Mouse (Mus musculus): ENCODE data around the gene Ppp4c. TPM values are rescaled to one million over a fixed set of nuclear protein-coding genes. Genes with fewer than 3 reads are reported as not detected.

Gene Ppp4c
- total RNA-seq, 2 experiments from 2014 or later, result 139 to 196 TPM

- ATAC-seq (ENCODE audit: poor library complexity, severe bottlenecking), result no peak
Observed at GRCm38 (mm10) chr7:126759672-126760390, 32.5 kb downstream of the Ppp4c start.

GRCm38 (mm10) chr7:126759050-126759671 lies 33.1 kb downstream of the Ppp4c start, which contains the start of gene Mapk3:
Gene Mapk3 (plus strand): TSS chr7:126759601.
- peak; percentile 88 for ATAC-seq (ENCODE audit: poor library complexity, severe bottlenecking)

DNA sequence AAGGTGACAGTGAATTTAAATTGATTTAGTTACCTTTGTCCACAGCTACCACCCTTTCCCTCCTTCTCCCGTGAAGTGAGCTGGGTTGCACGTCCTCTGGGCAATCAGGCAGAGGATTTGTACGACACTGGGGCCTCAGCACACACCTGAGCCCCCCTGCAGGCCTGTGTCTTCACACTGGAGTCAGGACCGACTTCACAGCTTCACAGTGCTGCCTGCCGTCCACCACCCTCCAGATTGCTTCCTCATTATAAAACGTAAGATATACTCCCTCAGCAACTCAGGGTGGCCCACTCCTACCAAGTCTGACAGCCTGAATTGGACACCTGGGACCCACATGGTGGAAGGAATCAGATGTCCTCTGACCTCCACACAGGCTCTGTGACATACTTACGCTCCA lies 33.8 kb downstream of the Ppp4c start:
- no peak for ATAC-seq (ENCODE audit: poor library complexity, severe bottlenecking)

- peak; percentile 67 for ATAC-seq (ENCODE audit: poor library complexity, severe bottlenecking)
Observed at GRCm38 (mm10) chr7:126754866-126755265, 37.4 kb downstream of the Ppp4c start.

- no peak for ATAC-seq (ENCODE audit: poor library complexity, severe bottlenecking)
Observed at GRCm38 (mm10) chr7:126749582-126750343, 42.5 kb downstream of the Ppp4c start.

DNA sequence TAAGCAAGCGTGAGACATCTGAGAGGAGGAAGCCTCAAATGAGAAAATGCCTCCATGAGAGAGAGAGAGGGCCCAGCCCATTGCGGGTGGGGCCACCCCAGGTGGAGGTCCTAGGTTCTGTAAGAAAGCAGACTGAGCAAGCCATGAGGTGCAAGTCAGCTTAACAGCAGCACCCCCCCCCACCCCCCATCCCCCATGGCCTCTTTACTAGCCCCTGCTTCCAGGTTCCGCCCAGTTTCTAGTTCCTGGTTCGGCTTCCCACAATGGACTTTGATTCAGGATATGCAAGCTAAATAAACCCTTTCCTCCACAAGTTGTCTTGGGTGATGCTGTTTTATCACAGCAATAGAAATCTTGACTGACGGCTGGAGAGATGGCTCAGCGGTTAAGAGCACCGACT lies 43.5 kb downstream of the Ppp4c start:
- no peak for ATAC-seq (ENCODE audit: poor library complexity, severe bottlenecking)

- ATAC-seq (ENCODE audit: poor library complexity, severe bottlenecking), result peak; percentile 84
Observed at GRCm38 (mm10) chr7:126746798-126747197, 45.5 kb downstream of the Ppp4c start.

GRCm38 (mm10) chr7:126746066-126746465 lies 46.2 kb downstream of the Ppp4c start:
- ATAC-seq (ENCODE audit: poor library complexity, severe bottlenecking), result peak; percentile 90

GRCm38 (mm10) chr7:126741964-126742482 lies 50.3 kb downstream of the Ppp4c start:
- ATAC-seq (ENCODE audit: poor library complexity, severe bottlenecking), result no peak

GRCm38 (mm10) chr7:126741452-126741851 lies 50.8 kb downstream of the Ppp4c start:
- no peak for ATAC-seq (ENCODE audit: poor library complexity, severe bottlenecking)

- no peak for ATAC-seq (ENCODE audit: poor library complexity, severe bottlenecking)
Observed at GRCm38 (mm10) chr7:126740977-126741376, 51.3 kb downstream of the Ppp4c start.

GRCm38 (mm10) chr7:126740132-126740735 lies 52.1 kb downstream of the Ppp4c start:
- ATAC-seq (ENCODE audit: poor library complexity, severe bottlenecking), result no peak

- no peak for ATAC-seq (ENCODE audit: poor library complexity, severe bottlenecking)
Observed at GRCm38 (mm10) chr7:126739551-126739950, 52.7 kb downstream of the Ppp4c start.

GRCm38 (mm10) chr7:126736122-126736521 lies 56.2 kb downstream of the Ppp4c start:
- ATAC-seq (ENCODE audit: poor library complexity, severe bottlenecking), result peak; percentile 78

Other genes with a start within 250 kb of the Ppp4c start
Only the 30 nearest of the 33 such genes appear.
- gene Eif3c, start 226.1 kb downstream of the Ppp4c start, total RNA-seq (2015), result 110 and 121 TPM in 2 replicates
- 131 and 143 TPM in 2 replicates for gene Eif3c, start 226.1 kb downstream of the Ppp4c start, total RNA-seq (2017)
- 27.6 and 30.3 TPM in 2 replicates for gene Apobr, start 207.6 kb downstream of the Ppp4c start, total RNA-seq (2015)
- gene Apobr, start 207.6 kb downstream of the Ppp4c start, total RNA-seq (2017), result 98.7 and 99.5 TPM in 2 replicates
- gene Cln3, start 206.7 kb downstream of the Ppp4c start, total RNA-seq (2015), result 106 and 118 TPM in 2 replicates
- gene Cln3, start 206.7 kb downstream of the Ppp4c start, total RNA-seq (2017), result 59.5 and 77.8 TPM in 2 replicates
- gene Il27, start 197.6 kb downstream of the Ppp4c start, total RNA-seq (2015), result 2.5 and 2.9 TPM in 2 replicates
- 3.0 and 4.8 TPM in 2 replicates for gene Il27, start 197.6 kb downstream of the Ppp4c start, total RNA-seq (2017)
- 54.7 and 61.4 TPM in 2 replicates for gene Nupr1, start 161.6 kb downstream of the Ppp4c start, total RNA-seq (2015)
- gene Nupr1, start 161.6 kb downstream of the Ppp4c start, total RNA-seq (2017), result 108 and 126 TPM in 2 replicates
- 42.1 and 55.6 TPM in 2 replicates for gene Sgf29, start 143.2 kb downstream of the Ppp4c start, total RNA-seq (2015)
- gene Sgf29, start 143.2 kb downstream of the Ppp4c start, total RNA-seq (2017), result 27.3 and 35.5 TPM in 2 replicates
- 4.8 and 6.6 TPM in 2 replicates for gene Sult1a1, start 116.1 kb downstream of the Ppp4c start, total RNA-seq (2015)
- 6.6 and 6.9 TPM in 2 replicates for gene Sult1a1, start 116.1 kb downstream of the Ppp4c start, total RNA-seq (2017)
- gene Bola2, start 97.1 kb downstream of the Ppp4c start, total RNA-seq (2015), result 49.8 and 60.5 TPM in 2 replicates
- 106 and 161 TPM in 2 replicates for gene Bola2, start 97.1 kb downstream of the Ppp4c start, total RNA-seq (2017)
- 4.1 and 6.0 TPM in 2 replicates for gene Slx1b, start 96.7 kb downstream of the Ppp4c start, total RNA-seq (2015)
- 4.7 and 5.9 TPM in 2 replicates for gene Slx1b, start 96.7 kb downstream of the Ppp4c start, total RNA-seq (2017)
- gene Coro1a, start 84.7 kb downstream of the Ppp4c start, total RNA-seq (2015), result 1,020 and 1,059 TPM in 2 replicates
- 1,317 and 1,554 TPM in 2 replicates for gene Coro1a, start 84.7 kb downstream of the Ppp4c start, total RNA-seq (2017)
- gene Mapk3, start 32.9 kb downstream of the Ppp4c start, total RNA-seq (2015), result 173 and 177 TPM in 2 replicates
- 88.3 and 91.1 TPM in 2 replicates for gene Mapk3, start 32.9 kb downstream of the Ppp4c start, total RNA-seq (2017)
- 26.8 and 37.3 TPM in 2 replicates for gene Gdpd3, start 26.2 kb downstream of the Ppp4c start, total RNA-seq (2015)
- 57.9 and 71.4 TPM in 2 replicates for gene Gdpd3, start 26.2 kb downstream of the Ppp4c start, total RNA-seq (2017)
- 196 and 200 TPM in 2 replicates for gene Ypel3, start 15.5 kb downstream of the Ppp4c start, total RNA-seq (2015)
- gene Ypel3, start 15.5 kb downstream of the Ppp4c start, total RNA-seq (2017), result 91.7 and 117 TPM in 2 replicates
- 0.68 and 1.0 TPM in 2 replicates for gene Tbx6, start 11.0 kb downstream of the Ppp4c start, total RNA-seq (2015)
- 0.98 and 0.99 TPM in 2 replicates for gene Tbx6, start 11.0 kb downstream of the Ppp4c start, total RNA-seq (2017)
- not detected in 2 replicates for gene Fam57b, start 5.2 kb upstream of the Ppp4c start, total RNA-seq (2015)
- not detected in 2 replicates for gene Fam57b, start 5.2 kb upstream of the Ppp4c start, total RNA-seq (2017)
- gene 4930451I11Rik, start 39.1 kb upstream of the Ppp4c start, total RNA-seq (2015), result not detected in 2 replicates
- gene 4930451I11Rik, start 39.1 kb upstream of the Ppp4c start, total RNA-seq (2017), result not detected in 2 replicates
- not detected in 2 replicates for gene Doc2a, start 54.9 kb upstream of the Ppp4c start, total RNA-seq (2015)
- gene Doc2a, start 54.9 kb upstream of the Ppp4c start, total RNA-seq (2017), result not detected in 2 replicates
- gene Hirip3, start 69.5 kb upstream of the Ppp4c start, total RNA-seq (2015), result 14.6 and 22.0 TPM in 2 replicates
- gene Hirip3, start 69.5 kb upstream of the Ppp4c start, total RNA-seq (2017), result 147 and 164 TPM in 2 replicates
- 42.5 and 51.5 TPM in 2 replicates for gene Ino80e, start 69.9 kb upstream of the Ppp4c start, total RNA-seq (2015)
- gene Ino80e, start 69.9 kb upstream of the Ppp4c start, total RNA-seq (2017), result 21.3 and 46.4 TPM in 2 replicates
- gene Taok2, start 92.2 kb upstream of the Ppp4c start, total RNA-seq (2015), result 14.3 and 19.0 TPM in 2 replicates
- 26.8 and 32.0 TPM in 2 replicates for gene Taok2, start 92.2 kb upstream of the Ppp4c start, total RNA-seq (2017)
- gene Tmem219, start 130.4 kb upstream of the Ppp4c start, total RNA-seq (2015), result 47.9 and 50.9 TPM in 2 replicates
- 44.9 and 45.5 TPM in 2 replicates for gene Tmem219, start 130.4 kb upstream of the Ppp4c start, total RNA-seq (2017)
- 7.3 and 12.0 TPM in 2 replicates for gene Kctd13, start 136.4 kb upstream of the Ppp4c start, total RNA-seq (2015)
- 10.9 and 19.0 TPM in 2 replicates for gene Kctd13, start 136.4 kb upstream of the Ppp4c start, total RNA-seq (2017)
- gene Asphd1, start 157.1 kb upstream of the Ppp4c start, total RNA-seq (2015), result not detected in 2 replicates
- not detected in 2 replicates for gene Asphd1, start 157.1 kb upstream of the Ppp4c start, total RNA-seq (2017)
- 2.9 TPM in 1 of 2 replicates, not detected in the other for gene Sez6l2, start 158.1 kb upstream of the Ppp4c start, total RNA-seq (2015)
- 0.16 and 0.33 TPM in 2 replicates for gene Sez6l2, start 158.1 kb upstream of the Ppp4c start, total RNA-seq (2017)
- 46.1 and 48.5 TPM in 2 replicates for gene Cdipt, start 183.4 kb upstream of the Ppp4c start, total RNA-seq (2015)
- 49.4 and 56.7 TPM in 2 replicates for gene Cdipt, start 183.4 kb upstream of the Ppp4c start, total RNA-seq (2017)
- gene Cdiptos, start 183.6 kb upstream of the Ppp4c start, total RNA-seq (2015), result 4.9 and 6.6 TPM in 2 replicates
- 0.73 and 3.3 TPM in 2 replicates for gene Cdiptos, start 183.6 kb upstream of the Ppp4c start, total RNA-seq (2017)
- gene Mvp, start 222.1 kb upstream of the Ppp4c start, total RNA-seq (2015), result 5.6 and 6.0 TPM in 2 replicates
- 48.1 and 50.6 TPM in 2 replicates for gene Mvp, start 222.1 kb upstream of the Ppp4c start, total RNA-seq (2017)
- gene Pagr1b, start 224.0 kb upstream of the Ppp4c start, total RNA-seq (2015), result 0.54 and 1.6 TPM in 2 replicates
- gene Pagr1b, start 224.0 kb upstream of the Ppp4c start, total RNA-seq (2017), result not detected in 2 replicates
- gene Pagr1a, start 224.9 kb upstream of the Ppp4c start, total RNA-seq (2015), result 40.7 and 62.5 TPM in 2 replicates
- 25.5 and 67.0 TPM in 2 replicates for gene Pagr1a, start 224.9 kb upstream of the Ppp4c start, total RNA-seq (2017)
- gene Gm42742, start 228.6 kb upstream of the Ppp4c start, total RNA-seq (2015), result 15.4 TPM in 1 of 2 replicates, not detected in the other
- 45.4 TPM in 1 of 2 replicates, not detected in the other for gene Gm42742, start 228.6 kb upstream of the Ppp4c start, total RNA-seq (2017)